Mouse (Mus musculus) MEL (cell line): ENCODE measurements around the gene Pde7b. TPM values are rescaled to one million over a fixed set of nuclear protein-coding genes. Genes with fewer than 3 reads are reported as not detected.

ENCODE experiments used
- DNase-seq: peaks from one replicate; pipeline ENCODE4 v3.0.0; 2011; ENCODE audit warnings: low read depth, low spot score
- H3K27ac ChIP-seq: 2 replicates; pipeline ENCODE4 v1.5.1; 2012; ENCODE audit warnings: low read depth, mild to moderate bottlenecking, control low read depth, low read length, moderate library complexity; ENCODE audit not compliant: control insufficient read depth
- H3K27me3 ChIP-seq, 2 experiments: fragments of 150-350 bp in 1 of 2; sonication (generic) in 1 of 2; 2 replicates each; pipeline ENCODE4 v1.6.1; 2012; ENCODE audit warnings: low read length in 2 of 2, mild to moderate bottlenecking in 2 of 2, improper control_type of control experiment in 1 of 2, moderate library complexity in 1 of 2; ENCODE audit not compliant: insufficient read depth in 2 of 2, control insufficient read depth in 1 of 2
- H3K36me3 ChIP-seq, 2 experiments: 2 replicates each; pipeline ENCODE4 v1.6.1; 2012 to 2014; ENCODE audit warnings: low read length in 2 of 2, improper control_type of control experiment in 1 of 2, inconsistent platforms in 1 of 2, mild to moderate bottlenecking in 1 of 2; ENCODE audit not compliant: insufficient read depth in 2 of 2, control insufficient read depth in 1 of 2
- H3K4me1 ChIP-seq, 2 experiments: fragments of 150-350 bp in 1 of 2; sonication (generic) in 1 of 2; 2 replicates each; pipeline ENCODE4 v1.6.1; 2012; ENCODE audit warnings: low read length in 2 of 2, improper control_type of control experiment in 1 of 2, mild to moderate bottlenecking in 1 of 2; ENCODE audit not compliant: insufficient read depth in 2 of 2, control insufficient read depth in 1 of 2
- H3K4me3 ChIP-seq, 2 experiments: fragments of 150-350 bp in 1 of 2; sonication (generic) in 1 of 2; 2 replicates each; pipeline ENCODE4 v1.5.1; 2012; ENCODE audit warnings: low read depth in 2 of 2, low read length in 2 of 2, mild to moderate bottlenecking in 2 of 2, moderate library complexity in 2 of 2, control low read depth in 1 of 2, improper control_type of control experiment in 1 of 2; ENCODE audit not compliant: control insufficient read depth in 1 of 2, insufficient read depth in 1 of 2
- H3K79me2 ChIP-seq: 2 replicates; pipeline ENCODE4 v1.6.1; 2012; ENCODE audit warnings: mild to moderate bottlenecking, low read length, moderate library complexity; ENCODE audit not compliant: control insufficient read depth, poor library complexity, insufficient read depth
- H3K9ac ChIP-seq: 2 replicates; pipeline ENCODE4 v1.6.1; 2012; ENCODE audit warnings: low read depth, mild to moderate bottlenecking, control low read depth, low read length, moderate library complexity; ENCODE audit not compliant: control insufficient read depth, poor library complexity, severe bottlenecking
- H3K9me3 ChIP-seq: fragments of 150-350 bp; sonication (generic); replicated peaks from 2 replicates; pipeline ENCODE4 v1.6.1; 2012; ENCODE audit warnings: mild to moderate bottlenecking, low read length, improper control_type of control experiment, moderate library complexity; ENCODE audit not compliant: insufficient read depth
- BHLHE40 ChIP-seq: IDR thresholded peaks from 2 replicates; pipeline ENCODE4 v1.6.1; 2012; ENCODE audit warnings: low read depth, mild to moderate bottlenecking, inconsistent platforms, low read length, improper control_type of control experiment, borderline replicate concordance
- E2F4 ChIP-seq: IDR thresholded peaks from 2 replicates; pipeline ENCODE4 v1.6.1; 2011; ENCODE audit warnings: low read depth, low read length, improper control_type of control experiment, borderline replicate concordance
- ELF1 ChIP-seq: IDR thresholded peaks from 2 replicates; pipeline ENCODE4 v1.6.1; 2014; ENCODE audit warnings: low read depth, mild to moderate bottlenecking, inconsistent platforms, low read length, improper control_type of control experiment, moderate library complexity
- JUND ChIP-seq: IDR thresholded peaks from 2 replicates; pipeline ENCODE4 v1.6.1; 2011; ENCODE audit warnings: low read depth, mild to moderate bottlenecking, improper control_type of control experiment, low read length
- MAX ChIP-seq: IDR thresholded peaks from 2 replicates; pipeline ENCODE4 v1.6.1; 2011; ENCODE audit warnings: low read length, improper control_type of control experiment
- MEF2A ChIP-seq: IDR thresholded peaks from 2 replicates; pipeline ENCODE4 v1.6.1; 2014; ENCODE audit warnings: low read depth, mild to moderate bottlenecking, inconsistent platforms, low read length, improper control_type of control experiment; ENCODE audit not compliant: poor library complexity, insufficient replicate concordance, severe bottlenecking; ENCODE audit errors: extremely low read depth
- MYB ChIP-seq: IDR thresholded peaks from 2 replicates; pipeline ENCODE4 v1.6.1; 2011; ENCODE audit warnings: mild to moderate bottlenecking, low read depth, low read length, improper control_type of control experiment
- MYC ChIP-seq: IDR thresholded peaks from 2 replicates; pipeline ENCODE4 v1.6.1; 2011; ENCODE audit warnings: low read depth, mild to moderate bottlenecking, low read length, improper control_type of control experiment, moderate library complexity
- NELFE ChIP-seq: IDR thresholded peaks from 2 replicates; pipeline ENCODE4 v1.6.1; 2011; ENCODE audit warnings: low read depth, low read length, improper control_type of control experiment
- NRF1 ChIP-seq: IDR thresholded peaks from 2 replicates; pipeline ENCODE4 v1.6.1; 2014; ENCODE audit warnings: low read depth, mild to moderate bottlenecking, inconsistent platforms, low read length, improper control_type of control experiment, moderate library complexity; ENCODE audit not compliant: poor library complexity, insufficient read depth, severe bottlenecking
- SIN3A ChIP-seq: IDR thresholded peaks from 2 replicates; pipeline ENCODE4 v1.6.1; 2012; ENCODE audit warnings: low read length, improper control_type of control experiment, inconsistent platforms
- SMC3 ChIP-seq: IDR thresholded peaks from 2 replicates; pipeline ENCODE4 v1.6.1; 2011; ENCODE audit warnings: low read depth, low read length, improper control_type of control experiment
- TBP ChIP-seq: IDR thresholded peaks from 2 replicates; pipeline ENCODE4 v1.8.0; 2011; ENCODE audit warnings: low read depth, low read length, improper control_type of control experiment
- USF1 ChIP-seq: IDR thresholded peaks from 2 replicates; pipeline ENCODE4 v1.6.1; 2014; ENCODE audit warnings: low read depth, mild to moderate bottlenecking, inconsistent platforms, low read length, improper control_type of control experiment, moderate library complexity
- USF2 ChIP-seq, 2 experiments: IDR thresholded peaks; 2 replicates each; pipeline ENCODE4 v1.6.1; 2011 to 2012; ENCODE audit warnings: improper control_type of control experiment in 2 of 2, low read length in 2 of 2, borderline replicate concordance in 1 of 2, inconsistent platforms in 1 of 2, low read depth in 1 of 2, mild to moderate bottlenecking in 1 of 2; ENCODE audit not compliant: insufficient read depth in 1 of 2
- ZC3H11A ChIP-seq: IDR thresholded peaks from 2 replicates; pipeline ENCODE4 v1.6.1; 2012; ENCODE audit warnings: low read depth, mild to moderate bottlenecking, inconsistent platforms, low read length, improper control_type of control experiment
- ZNF384 ChIP-seq: IDR thresholded peaks from 2 replicates; pipeline ENCODE4 v1.6.1; 2012; ENCODE audit warnings: low read depth, mild to moderate bottlenecking, inconsistent platforms, low read length, improper control_type of control experiment
- polyA plus RNA-seq, 2 experiments: library from polyadenylated mRNA; stranded (reverse) in 1 of 2; unstranded in 1 of 2; fragments of >175 nt in 1 of 2; fragments of >200 nt in 1 of 2; gene quantifications; 2 replicates each; pipeline versions ENCODE4 v1.2.1 to v1.2.4; 2012; ENCODE audit warnings: low replicate concordance in 2 of 2, low read depth in 1 of 2; ENCODE audit not compliant: insufficient read length in 2 of 2, insufficient read depth in 1 of 2, missing spikeins in 1 of 2
- total RNA-seq: library from RNA; depleted of rRNA; stranded (reverse); fragments of 300-350 nt; gene quantifications from 2 replicates; pipeline ENCODE4 v1.2.3, GENCODE M21; 2012

Gene Pde7b
- total and polyA plus RNA-seq, 3 experiments = 0.04 TPM; not detected in 2

DNA sequence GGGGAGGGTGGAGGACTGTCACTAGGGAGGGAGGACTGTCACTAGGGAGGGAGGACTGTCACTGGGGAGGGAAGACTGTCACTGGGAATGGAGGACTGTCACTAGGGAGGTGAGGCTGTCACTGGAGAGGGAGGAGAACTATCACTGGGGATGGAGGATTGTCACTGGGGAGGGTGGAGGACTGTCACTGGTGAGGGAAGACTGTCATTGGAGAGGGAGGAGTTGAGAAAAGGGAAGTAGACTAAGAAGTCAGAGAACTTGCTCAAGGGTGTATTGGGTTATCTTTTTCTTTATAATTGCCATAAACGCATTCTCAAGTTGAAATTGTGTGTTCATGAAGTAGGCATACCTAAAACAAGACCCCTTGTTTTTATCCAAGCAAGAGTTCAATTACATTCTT is 150.5 kb downstream of the Pde7b start (continued):
- TF ChIP-seq JUND (no peak), MEF2A (no peak), SIN3A (no peak), SMC3 (no peak), ZNF384 (no peak)
- TF ChIP-seq, all 39 proteins: peak for 0

- no peak overlapping the region for H3K4me3 ChIP-seq
- no peak overlapping the region for H3K27ac ChIP-seq
- TF ChIP-seq ZC3H11A (no peak), TBP (no peak), ELF1 (no peak), MYC (no peak), SMC3 (no peak), E2F4 (no peak), USF1 (no peak)
- H3K79me2 ChIP-seq = no peaks in the 10 kb centered on the region
- H3K36me3 ChIP-seq = no peaks in the 10 kb centered on the region
- H3K27me3 ChIP-seq = peaks cover 0 to 9% of the 10 kb centered on the region in 2 experiments; a peak in 3 of 4 replicates
- H3K9ac ChIP-seq = no peak overlapping the region
- H3K9me3 ChIP-seq = no peaks in the 10 kb centered on the region
- 0 out of 4 replicates have a peak, but pooled peaks cover 0 to 2% of the 10 kb centered on the region in 2 experiments for H3K4me1 ChIP-seq
- no peak for DNase-seq
Observed at GRCm38 (mm10) chr10:20571521-20571920, 153.4 kb downstream of the Pde7b start.

DNA sequence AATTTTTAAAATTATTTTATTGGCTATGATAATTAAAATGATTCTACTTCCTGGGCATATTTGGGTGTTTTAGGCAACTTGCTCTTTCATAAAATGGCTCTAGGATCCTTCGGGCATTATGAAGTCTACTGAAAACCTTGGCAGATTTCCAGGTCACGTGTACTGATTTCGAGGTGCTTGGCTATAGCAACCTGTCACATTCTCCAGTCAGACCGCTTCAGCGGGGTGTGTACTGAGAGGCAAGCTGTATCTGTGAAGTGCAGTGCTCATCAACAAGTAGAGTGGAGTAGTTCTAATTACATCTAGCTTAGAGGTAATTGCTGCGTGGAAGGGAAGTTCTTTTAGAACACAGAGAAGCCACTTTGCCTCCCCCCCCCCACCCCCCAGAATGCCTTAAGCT is 156.2 kb downstream of the Pde7b start:
- TF ChIP-seq BHLHE40 (peak; percentile 37; the same call in 1 of the 2 replicates), NRF1 (no peak), E2F4 (no peak), USF2 (IDR thresholded peaks at IDR 0.05; ENCODE audit: borderline replicate concordance in 1 of 2, insufficient read depth in 1 of 2, low read depth in 1 of 2, low read length in 2 of 2) (0 out of 4 replicates have a peak, but pooled peaks of 1 of the 2 experiments have one; percentile 22), MYB (no peak), MAX (peak; percentile 43; the same call in 1 of the 2 replicates), TBP (no peak), USF1 (peak; percentile 85), NELFE (no peak)
- Histone ChIP-seq H3K9ac (no peak overlapping the region), H3K27ac (no peak overlapping the region), H3K27me3 (peaks cover 2 to 10% of the 10 kb centered on the region in 2 experiments), H3K4me3 (no peak overlapping the region), H3K36me3 (no peaks in the 10 kb centered on the region), H3K79me2 (no peaks in the 10 kb centered on the region), H3K4me1 (0 out of 4 replicates have a peak, but pooled peaks cover 0 to 2% of the 10 kb centered on the region in 2 experiments), H3K9me3 (no peaks in the 10 kb centered on the region)
- DNase-seq = peak; percentile 63
